Mouse (Mus musculus) heart, embryonic 11.5 days (tissue): ENCODE measurements around the gene Irf9. TPM values are rescaled to one million over a fixed set of nuclear protein-coding genes. Genes with fewer than 3 reads are reported as not detected.

Experiments used
- ATAC-seq: fragments of 200-750 bp; cut with Nextera tagmentation; replicated peaks from 2 replicates; pipeline ENCODE4 v1.8.0; 2017; ENCODE audit warnings: moderate library complexity; ENCODE audit not compliant: insufficient number of reproducible peaks, low FRiP score, low TSS enrichment
- H3K27ac ChIP-seq: fragments of 300-500 bp; sonication (generic); 2 replicates; pipeline ENCODE4 v1.5.1; 2014; ENCODE audit warnings: mild to moderate bottlenecking, low read depth, low read length
- H3K27me3 ChIP-seq: fragments of 300-500 bp; sonication (generic); 2 replicates; pipeline ENCODE4 v1.6.1; 2014; ENCODE audit warnings: mild to moderate bottlenecking, low read length, mixed read lengths; ENCODE audit not compliant: control insufficient read depth, insufficient read depth
- H3K36me3 ChIP-seq: fragments of 300-500 bp; sonication (generic); 2 replicates; pipeline ENCODE4 v1.6.1; 2014; ENCODE audit warnings: mild to moderate bottlenecking, low read length, moderate library complexity, mixed read lengths; ENCODE audit not compliant: control insufficient read depth, insufficient read depth
- H3K4me1 ChIP-seq: fragments of 300-500 bp; sonication (generic); 2 replicates; pipeline ENCODE4 v1.6.1; 2014; ENCODE audit warnings: low read length; ENCODE audit not compliant: control insufficient read depth, insufficient read depth
- H3K4me2 ChIP-seq: fragments of 300-500 bp; sonication (generic); 2 replicates; pipeline ENCODE4 v1.6.1; 2014; ENCODE audit warnings: mild to moderate bottlenecking, moderate library complexity
- H3K4me3 ChIP-seq: fragments of 300-500 bp; sonication (generic); 2 replicates; pipeline ENCODE4 v1.5.1; 2014; ENCODE audit warnings: low read depth, low read length
- H3K9ac ChIP-seq: fragments of 300-500 bp; sonication (generic); 2 replicates; pipeline ENCODE4 v1.6.1; 2014; ENCODE audit warnings: mild to moderate bottlenecking, low read depth, low read length, moderate library complexity
- H3K9me3 ChIP-seq: fragments of 300-500 bp; sonication (generic); replicated peaks from 2 replicates; pipeline ENCODE4 v1.6.1; 2016; ENCODE audit warnings: low read length; ENCODE audit not compliant: control insufficient read depth
- WGBS: fragments of 180-500 bp; shearing (Covaris S2); extraction: QIAGEN DNeasy Blood & Tissue Kit; methylation state at CpG from one replicate; pipeline ENCODE4 v1.1.7; 2014; ENCODE audit not compliant: insufficient replicate concordance; 5-methylcytosine and 5-hydroxymethylcytosine counted together
- polyA plus RNA-seq: library from polyadenylated mRNA; unstranded; fragments of >200 nt; fragmentation: Nextera tagmentation; extraction: Ambion mirVana; gene quantifications from 2 replicates; pipeline ENCODE4 v1.2.1, GENCODE M21; 2014

Gene Irf9
- polyA plus RNA-seq, 1 experiment from 2014 or later: 6.4 TPM

GRCm38 (mm10) chr14:55585566-55585960, 17.8 kb upstream of the Irf9 start:
- H3K27me3 ChIP-seq: no peaks in the 10 kb centered on the region
- H3K4me1 ChIP-seq: peaks cover 15% of the 10 kb centered on the region
- 51% methylated on average over 6 of the region's 6 CpGs for WGBS
- H3K27ac ChIP-seq: peak overlapping the region; percentile 64
- peaks cover 4% of the 10 kb centered on the region; the same call in 1 of the 2 replicates for H3K36me3 ChIP-seq
- peak overlapping the region; percentile 7; the same call in 1 of the 2 replicates for H3K9ac ChIP-seq
- no peaks in the 10 kb centered on the region for H3K9me3 ChIP-seq
- peak overlapping the region; percentile 51 for H3K4me3 ChIP-seq
- ATAC-seq: no peak
- peak overlapping the region; percentile 75 for H3K4me2 ChIP-seq

GRCm38 (mm10) chr14:55586149-55586548, 17.2 kb upstream of the Irf9 start:
- WGBS: 70% methylated on average over 2 of the region's 2 CpGs
- Histone ChIP-seq H3K27ac (peak overlapping the region; percentile 64), H3K4me3 (no peak overlapping the region), H3K36me3 (0 out of 2 replicates have a peak, but pooled peaks cover 2% of the 10 kb centered on the region), H3K9me3 (no peaks in the 10 kb centered on the region), H3K4me1 (peaks cover 15% of the 10 kb centered on the region), H3K9ac (peak overlapping the region; percentile 7; the same call in 1 of the 2 replicates), H3K4me2 (no peak overlapping the region), H3K27me3 (no peaks in the 10 kb centered on the region)
- ATAC-seq: no peak

GRCm38 (mm10) chr14:55589271-55589670, 14.1 kb upstream of the Irf9 start:
- WGBS: 90% methylated on average over 5 of the region's 5 CpGs
- Histone ChIP-seq H3K9ac (no peak overlapping the region), H3K27me3 (no peaks in the 10 kb centered on the region), H3K9me3 (no peaks in the 10 kb centered on the region), H3K27ac (no peak overlapping the region), H3K4me2 (no peak overlapping the region), H3K36me3 (peaks cover 4% of the 10 kb centered on the region; the same call in 1 of the 2 replicates), H3K4me1 (peaks cover 28% of the 10 kb centered on the region), H3K4me3 (no peak overlapping the region)
- ATAC-seq: no peak

- Histone ChIP-seq H3K4me1 (peaks cover 23% of the 10 kb centered on the region), H3K4me2 (peak overlapping the region; percentile 98), H3K36me3 (peaks cover 9% of the 10 kb centered on the region), H3K4me3 (peak overlapping the region; percentile 78), H3K27me3 (no peaks in the 10 kb centered on the region), H3K9ac (peak overlapping the region; percentile 85; the same call in 1 of the 2 replicates), H3K9me3 (no peaks in the 10 kb centered on the region), H3K27ac (peak overlapping the region; percentile 98; the same call in 1 of the 2 replicates)
- no peak for ATAC-seq
- WGBS: 79% methylated on average over 11 of the region's 11 CpGs
These were observed 13.5 kb upstream of the Irf9 start for GRCm38 (mm10) chr14:55589771-55590448.

GRCm38 (mm10) chr14:55590748-55591330, 12.5 kb upstream of the Irf9 start, which contains the start of gene Psme2:
TSS of gene Psme2 (minus strand) at chr14:55591113.
- peak within 1 kb of the TSS; percentile 98 for H3K27ac ChIP-seq
- 1% methylated on average over 22 of the region's 22 CpGs for WGBS
- peak within 1 kb of the TSS; percentile 85 for H3K9ac ChIP-seq
- H3K36me3 ChIP-seq: peaks cover 17% of the 10 kb centered on the region
- peak within 1 kb of the TSS; percentile 98 for H3K4me2 ChIP-seq
- peak; percentile 96 for ATAC-seq
- no peaks in the 10 kb centered on the region for H3K9me3 ChIP-seq
- H3K27me3 ChIP-seq: no peaks in the 10 kb centered on the region
- peak within 1 kb of the TSS; percentile 78 for H3K4me3 ChIP-seq
- H3K4me1 ChIP-seq: peaks cover 19% of the 10 kb centered on the region

GRCm38 (mm10) chr14:55591331-55591891, 12.0 kb upstream of the Irf9 start, which contains the start of gene Rnf31:
TSS of gene Rnf31 (plus strand) at chr14:55591708.
- Histone ChIP-seq H3K4me1 (peaks cover 19% of the 10 kb centered on the region), H3K27ac (peak within 1 kb of the TSS; percentile 98), H3K9ac (peak within 1 kb of the TSS; percentile 85), H3K9me3 (no peaks in the 10 kb centered on the region), H3K4me3 (peak within 1 kb of the TSS; percentile 78), H3K27me3 (no peaks in the 10 kb centered on the region), H3K4me2 (peak within 1 kb of the TSS; percentile 98), H3K36me3 (peaks cover 17% of the 10 kb centered on the region)
- peak; percentile 86 for ATAC-seq
- WGBS: under 1% methylated on average over 27 of the region's 33 CpGs

- Histone ChIP-seq H3K4me3 (peak overlapping the region; percentile 78), H3K4me1 (peaks cover 19% of the 10 kb centered on the region), H3K36me3 (peaks cover 17% of the 10 kb centered on the region), H3K27me3 (no peaks in the 10 kb centered on the region), H3K9me3 (no peaks in the 10 kb centered on the region), H3K4me2 (peak overlapping the region; percentile 98), H3K27ac (peak overlapping the region; percentile 98), H3K9ac (peak overlapping the region; percentile 83)
- ATAC-seq: no peak
- 6% methylated on average over 16 of the region's 16 CpGs for WGBS
These were observed 11.1 kb upstream of the Irf9 start for GRCm38 (mm10) chr14:55592226-55592625.

GRCm38 (mm10) chr14:55596036-55596690, 7.2 kb upstream of the Irf9 start:
- peaks cover 34% of the 10 kb centered on the region for H3K36me3 ChIP-seq
- H3K27ac ChIP-seq: no peak overlapping the region
- peaks cover 13% of the 10 kb centered on the region for H3K4me1 ChIP-seq
- H3K9me3 ChIP-seq: no peaks in the 10 kb centered on the region
- H3K9ac ChIP-seq: no peak overlapping the region
- 76% methylated on average over 13 of the region's 13 CpGs for WGBS
- H3K4me3 ChIP-seq: no peak overlapping the region
- H3K27me3 ChIP-seq: no peaks in the 10 kb centered on the region
- H3K4me2 ChIP-seq: no peak overlapping the region
- ATAC-seq: no peak
